ENCODE assay signal across 10 mouse cellular contexts in genomic region chr6:108517986-108518385, GRCm38 (mm10).
"Had no signal": no experiment of that assay in that cellular context is flagged by ENCODE, and none has a peak within 500 bp of the region (broad histone marks: within the 10 kb centered on the region; RNA-seq: fewer than 3 reads in every experiment).

No protein-coding gene starts in this region.

- H3K4me3 ChIP-seq: intestine, embryonic 15.5 days; kidney, embryonic 15.5 days; limb, embryonic 15.5 days; midbrain, embryonic 10.5 days had no signal

- H3K27ac ChIP-seq: hindbrain, embryonic 14.5 days; intestine, embryonic 15.5 days; kidney, embryonic 15.5 days; limb, embryonic 15.5 days; midbrain, embryonic 10.5 days had no signal

- ATAC-seq: midbrain, embryonic 16.5 days had no signal

- H3K9ac ChIP-seq: hindbrain, embryonic 14.5 days; intestine, embryonic 15.5 days; kidney, embryonic 15.5 days; limb, embryonic 15.5 days had no signal

- H3K4me2 ChIP-seq: hindbrain, embryonic 14.5 days; intestine, embryonic 15.5 days; kidney, embryonic 15.5 days; limb, embryonic 15.5 days had no signal

- H3K9me3 ChIP-seq: intestine, embryonic 15.5 days; kidney, embryonic 15.5 days; limb, embryonic 15.5 days; midbrain, embryonic 10.5 days had no signal

- H3K4me1 ChIP-seq: midbrain, embryonic 10.5 days had no signal

- H3K36me3 ChIP-seq: intestine, embryonic 15.5 days had no signal

- H3K27me3 ChIP-seq: intestine, embryonic 15.5 days; kidney, embryonic 15.5 days; limb, embryonic 15.5 days had no signal

- DNase-seq: kidney, adult 2 months; kidney, postnatal 14 days; layer of hippocampus, postnatal 36 days; thymus, postnatal 4 days had no signal
